Mouse (Mus musculus): ENCODE data around the gene Tdrd7.

The Tdrd7 gene

DNA sequence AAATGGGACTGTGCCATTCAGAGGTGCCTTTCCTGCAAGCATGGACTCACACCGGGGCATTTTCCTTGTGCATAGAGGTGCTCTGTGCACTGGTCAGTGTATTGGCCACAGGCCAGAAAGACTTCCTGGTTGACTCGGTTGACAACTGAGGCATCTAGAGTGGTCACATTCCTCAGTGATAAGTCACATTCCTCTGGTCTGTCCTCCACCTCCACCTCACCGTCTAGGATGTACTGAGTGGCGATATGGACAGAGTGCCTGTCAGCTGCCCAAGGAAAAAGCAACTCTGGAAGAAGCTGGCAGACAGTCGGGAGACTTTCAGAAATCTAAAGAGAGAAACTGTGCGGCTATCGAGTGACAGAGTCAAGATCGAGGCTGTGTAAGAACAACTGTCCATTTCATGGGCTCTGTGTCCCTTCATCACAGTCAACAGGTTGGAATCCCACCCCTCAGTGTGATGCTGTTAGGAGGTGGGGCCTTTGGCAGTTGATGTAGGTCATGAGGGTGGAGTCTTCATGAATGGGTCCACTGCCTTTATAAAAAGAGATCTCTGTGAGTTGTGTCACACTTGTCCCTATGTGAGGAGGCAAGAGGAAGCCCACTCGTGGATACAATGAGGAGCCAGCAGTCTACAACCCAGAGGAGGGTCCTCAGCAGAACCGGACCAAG, at the start of gene Tdrd7:
Gene Tdrd7 (plus strand): TSS at position 564 of the 669 bp plus-strand sequence.
- DNase-seq (ENCODE audit: low spot score), result no peak

DNA sequence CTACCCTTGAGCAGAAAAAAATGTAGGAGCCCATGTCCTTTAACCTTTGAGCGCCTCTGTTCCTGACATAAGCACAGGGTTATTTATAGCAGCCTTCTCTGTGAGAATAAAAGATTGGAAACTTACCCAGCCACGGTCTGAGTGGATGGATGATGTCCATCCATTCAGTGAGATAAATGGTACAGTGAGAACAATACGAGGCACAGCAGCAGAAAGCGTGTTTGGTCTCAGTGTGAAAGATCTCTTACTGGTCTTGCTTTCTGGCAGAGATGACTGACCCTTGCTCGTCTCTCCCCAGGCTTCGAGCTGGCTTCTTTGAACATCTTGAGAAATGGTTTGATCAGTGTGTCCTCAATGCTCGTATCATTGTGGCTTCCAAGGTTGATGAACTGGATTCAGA, 48.0 kb upstream of the Tdrd7 start:
- DNase-seq (ENCODE audit: low spot score), result no peak

DNA sequence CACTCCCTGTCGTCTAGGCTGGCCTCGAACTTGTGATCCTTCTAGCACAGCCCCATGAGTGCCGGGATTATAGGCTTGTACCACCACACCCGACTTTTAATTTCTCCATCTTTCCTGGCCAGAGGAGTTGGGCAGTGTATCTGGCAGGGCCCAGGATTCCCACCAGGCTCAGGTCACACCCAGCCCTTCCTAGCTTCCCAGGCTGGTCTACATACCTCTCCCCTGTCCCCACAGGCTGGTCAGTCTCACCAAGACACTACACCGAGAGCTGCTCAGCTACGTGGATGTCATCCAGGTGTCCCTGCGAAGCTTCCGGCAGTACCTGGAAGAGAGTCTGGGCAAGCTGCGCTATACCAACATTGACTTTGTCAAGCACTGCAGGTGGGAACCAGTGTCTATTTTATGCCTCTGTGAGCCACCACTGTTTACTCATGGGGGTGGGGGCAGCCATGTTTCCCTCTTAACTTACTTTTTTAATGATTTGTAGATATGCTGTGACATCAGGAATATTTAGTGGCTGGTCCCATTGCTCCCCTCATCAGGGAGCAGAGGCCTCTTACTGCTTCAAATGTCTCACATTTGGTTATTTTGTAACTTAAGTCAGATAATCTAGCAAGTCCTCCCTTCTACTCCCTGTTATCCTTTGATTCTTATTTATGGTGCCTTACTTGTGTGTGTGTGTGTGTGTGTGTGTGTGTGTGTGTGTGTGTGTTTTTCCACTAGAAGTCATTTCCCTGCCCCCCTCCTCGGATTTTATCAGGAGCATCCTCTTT, 43.3 kb upstream of the Tdrd7 start:
- no peak for DNase-seq (ENCODE audit: low spot score)

DNA sequence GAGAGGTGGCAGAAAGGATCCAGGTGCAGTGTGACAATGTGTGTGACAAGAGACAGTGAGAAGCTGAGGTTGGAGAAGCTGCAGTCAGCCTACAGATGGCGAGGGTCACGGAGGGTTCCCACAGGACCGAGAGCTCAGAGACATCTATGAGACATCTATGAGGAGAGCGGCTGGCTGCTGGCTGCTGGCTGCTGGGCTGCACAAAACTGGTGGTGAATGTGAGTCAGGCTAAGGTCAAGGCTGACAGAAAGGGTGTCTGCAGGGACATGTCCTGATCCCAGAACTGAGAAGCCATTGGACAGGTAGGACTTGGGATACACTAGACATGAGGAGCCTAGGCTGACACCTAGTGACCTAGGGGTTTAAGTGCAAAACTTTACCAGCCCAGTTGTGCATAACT, 41.1 kb upstream of the Tdrd7 start:
- no peak for DNase-seq (ENCODE audit: low spot score)

DNA sequence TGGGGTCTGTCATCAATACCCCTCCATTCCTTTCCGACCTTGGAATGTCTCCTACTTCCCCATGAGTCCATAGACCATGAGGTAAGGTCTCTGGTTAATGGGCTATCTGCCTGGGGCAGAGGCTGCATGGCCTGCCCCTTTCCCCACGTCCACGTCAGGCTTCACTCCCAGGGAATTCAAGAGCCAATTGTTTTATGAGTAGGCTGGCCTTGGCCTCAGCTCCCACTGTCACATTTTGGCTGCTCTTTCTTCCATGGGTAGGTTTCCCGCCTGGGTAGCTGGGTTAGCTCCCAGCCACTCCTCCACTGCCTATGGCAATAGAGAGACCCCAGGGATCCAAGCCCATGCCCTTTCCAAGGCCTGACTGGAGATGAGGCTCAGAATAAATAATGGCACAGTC, 36.6 kb upstream of the Tdrd7 start:
- DNase-seq (ENCODE audit: low spot score), result no peak

DNA sequence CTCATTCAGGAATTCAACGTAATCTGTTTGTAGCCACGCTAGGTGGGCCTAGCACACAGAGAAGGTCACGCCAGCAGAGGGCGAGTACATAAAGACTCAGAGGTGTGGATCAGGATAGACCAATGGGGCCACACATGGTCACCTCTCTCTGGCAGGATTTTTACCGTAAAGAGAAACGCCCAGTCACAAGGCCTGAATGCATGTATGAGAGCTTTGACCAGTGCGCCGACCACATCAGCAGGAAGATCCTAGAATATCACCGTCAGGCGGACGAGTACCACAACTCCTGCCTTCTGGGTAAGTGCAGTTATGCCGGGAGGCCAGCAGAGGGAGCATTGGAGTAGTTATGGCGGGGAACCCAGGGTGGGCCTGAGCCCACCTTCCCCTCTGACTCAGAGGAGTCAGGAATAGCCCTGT, 23.5 kb upstream of the Tdrd7 start:
- no peak for DNase-seq (ENCODE audit: low spot score)

DNA sequence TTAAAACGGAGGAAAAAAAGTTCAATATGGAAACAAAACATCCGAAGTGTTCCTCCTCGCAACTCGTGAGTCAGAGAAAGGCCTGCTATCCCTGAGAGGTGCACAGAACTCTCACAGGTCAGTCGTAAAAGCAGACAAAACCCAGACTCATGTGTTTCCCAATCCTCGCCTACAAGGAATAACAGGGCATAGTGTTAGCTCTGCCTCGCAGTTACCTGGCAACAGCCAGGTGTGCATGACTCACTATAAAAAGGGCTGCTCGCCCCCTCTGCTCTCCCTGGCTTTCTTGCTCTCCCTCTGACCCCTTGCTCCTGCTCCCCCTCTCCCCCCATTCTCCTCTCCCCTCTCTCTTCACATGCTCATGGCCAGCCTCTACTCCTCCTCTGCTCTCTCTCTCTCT, 17.4 kb upstream of the Tdrd7 start:
- no peak for DNase-seq (ENCODE audit: low spot score)

DNA sequence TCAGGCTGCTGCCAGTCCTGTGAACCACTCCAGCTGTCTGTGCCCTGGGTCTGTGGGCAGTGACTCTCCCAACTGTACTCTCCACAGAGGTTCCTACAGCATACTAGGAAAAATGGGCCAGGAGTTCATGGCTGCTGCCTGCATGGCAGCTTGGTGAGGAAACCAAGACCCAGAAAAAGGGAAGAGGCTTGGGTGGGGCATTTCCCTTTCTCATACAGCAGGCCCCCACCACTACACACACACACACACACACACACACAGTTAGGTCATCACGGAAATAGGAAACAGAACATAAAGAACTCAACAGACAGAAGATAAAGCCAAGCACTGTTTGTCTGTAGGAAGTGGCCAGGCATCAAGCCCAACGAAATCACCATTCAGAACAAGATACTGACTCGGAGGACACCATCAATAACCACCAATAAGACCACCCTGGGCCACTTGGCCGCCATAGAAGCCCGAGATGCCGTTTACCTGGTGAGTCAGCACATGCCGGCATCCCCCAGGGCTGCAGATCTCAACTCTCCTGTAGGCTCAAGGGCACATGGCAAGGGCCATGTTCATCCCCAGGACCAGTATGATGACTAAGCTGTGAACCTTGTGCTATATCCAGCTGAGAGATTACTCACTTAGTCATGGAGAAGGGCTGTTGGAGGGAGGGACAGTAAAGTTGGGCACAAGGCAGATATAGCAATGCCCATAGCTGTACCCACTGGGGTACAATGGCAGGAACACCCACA, 15.9 kb upstream of the Tdrd7 start:
- DNase-seq (ENCODE audit: low spot score), result no peak

DNA sequence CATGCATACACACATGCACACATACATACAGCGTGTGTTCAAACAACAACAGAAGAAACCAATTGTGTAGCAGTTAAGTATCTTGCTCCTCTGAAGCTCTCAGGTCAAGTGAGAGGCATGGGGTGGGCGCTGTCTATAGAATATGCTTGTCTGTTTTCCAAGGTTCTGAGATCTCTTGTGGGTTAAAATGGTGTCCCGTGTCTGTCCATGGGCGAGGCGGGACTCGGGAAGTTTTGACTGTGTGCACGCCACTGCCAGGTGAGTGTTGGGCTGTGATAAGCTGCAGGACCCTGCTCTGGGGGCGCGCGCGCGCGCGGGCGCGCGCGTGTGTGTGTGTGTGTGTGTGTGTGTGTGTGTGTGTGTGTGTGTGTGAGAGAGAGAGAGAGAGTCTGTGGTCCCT, 13.3 kb upstream of the Tdrd7 start:
- DNase-seq (ENCODE audit: low spot score), result no peak

DNA sequence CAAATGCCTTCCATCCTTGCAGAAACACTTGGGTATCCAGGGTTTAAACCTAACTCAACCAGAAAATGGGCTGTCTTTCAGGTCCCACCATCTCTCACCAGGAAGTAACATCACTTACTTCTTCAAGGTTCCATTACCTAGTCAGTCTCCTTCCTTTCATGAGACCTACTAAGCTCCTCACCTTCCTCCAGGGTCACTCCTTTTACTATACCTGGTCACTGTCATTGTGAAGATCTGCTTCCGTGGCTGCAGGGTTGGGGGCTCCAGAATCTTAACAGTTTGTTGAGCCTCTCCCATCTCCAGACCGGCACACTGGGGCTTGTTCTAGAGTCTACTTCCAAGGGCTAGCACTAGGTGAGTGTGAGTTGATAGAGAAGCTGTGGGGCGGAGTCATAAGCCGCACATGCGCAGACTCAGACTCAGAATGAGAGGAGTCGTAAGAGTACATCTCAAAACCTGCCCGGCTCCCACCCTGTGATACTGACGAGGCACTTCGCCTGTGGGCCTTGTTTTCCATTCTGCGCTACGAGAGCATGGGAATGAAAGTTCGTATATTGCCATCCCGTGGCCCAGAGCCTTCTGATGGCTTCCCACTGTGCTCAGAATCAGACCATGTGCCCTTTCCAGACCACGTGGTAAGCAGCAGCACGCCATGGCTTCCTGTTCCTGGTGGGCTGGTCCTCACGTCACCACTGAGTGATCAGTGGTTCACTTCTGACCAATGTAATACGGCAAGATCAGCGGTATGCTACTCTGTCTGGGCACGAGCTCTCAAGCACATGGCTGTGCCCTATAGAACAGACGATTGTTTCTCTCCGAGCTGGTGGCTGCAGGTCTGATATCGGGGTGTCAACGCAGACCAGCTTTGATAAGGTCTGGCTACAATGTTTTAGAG, 11.9 kb upstream of the Tdrd7 start:
- no peak for DNase-seq (ENCODE audit: low spot score)

DNA sequence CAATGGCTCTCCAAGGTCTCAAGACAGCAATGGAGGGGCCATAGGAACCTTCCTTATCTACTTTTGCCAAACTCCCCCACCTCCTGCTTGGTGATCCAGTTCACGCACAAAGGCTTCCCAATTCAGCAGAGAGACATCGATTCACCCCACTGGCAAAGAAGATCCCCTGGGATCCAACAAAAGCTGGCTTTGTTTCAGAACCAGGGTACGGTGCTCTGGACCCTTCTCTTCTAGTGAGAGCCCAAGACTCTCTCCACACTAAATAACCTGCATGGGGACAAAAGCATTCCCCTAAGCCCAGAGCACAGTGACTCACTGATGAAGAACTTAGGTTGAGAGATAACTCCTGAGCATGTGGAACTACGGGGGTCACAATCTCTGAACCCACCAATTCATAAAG, 9.9 kb upstream of the Tdrd7 start:
- DNase-seq (ENCODE audit: low spot score), result no peak

DNA sequence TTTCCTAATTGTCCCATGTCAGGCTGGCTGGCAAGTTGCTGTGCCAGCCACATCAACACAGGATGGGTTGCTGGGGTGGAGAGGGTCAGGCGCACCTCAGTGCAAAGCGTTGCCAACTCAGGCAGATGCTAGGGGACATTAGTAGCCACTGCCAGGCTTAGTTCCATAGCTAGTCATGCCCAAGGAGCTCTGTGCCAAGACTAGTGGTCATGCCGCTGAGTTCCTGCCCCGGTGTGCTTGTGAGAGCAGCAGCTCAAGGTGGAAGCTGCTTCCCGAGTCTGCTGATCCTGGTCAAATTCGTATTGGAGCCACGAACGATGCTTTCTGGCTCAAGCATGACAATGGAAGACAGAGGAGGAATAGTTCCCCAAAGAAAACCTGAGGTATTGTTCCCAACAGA, 9.0 kb upstream of the Tdrd7 start:
- DNase-seq (ENCODE audit: low spot score), result no peak

DNA sequence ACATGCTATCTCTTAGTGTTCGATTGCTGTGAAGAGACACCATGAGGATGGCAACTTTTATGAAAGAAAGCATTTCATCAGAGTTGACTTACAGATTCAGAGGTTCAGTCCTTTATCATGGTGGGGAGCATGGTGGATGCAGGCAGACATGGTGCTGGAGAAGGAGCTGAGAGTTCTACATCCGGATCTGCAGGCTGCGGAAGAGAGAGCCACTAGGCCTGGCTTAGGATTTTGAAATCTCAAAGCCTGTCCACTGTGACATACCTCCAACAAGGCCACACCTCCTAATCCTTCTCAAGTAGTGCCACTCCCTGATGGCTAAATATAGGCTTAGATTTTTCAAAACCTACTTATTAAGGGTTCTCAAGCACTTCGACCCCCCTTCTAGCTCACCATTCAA, 8.4 kb upstream of the Tdrd7 start:
- no peak for DNase-seq (ENCODE audit: low spot score)

DNA sequence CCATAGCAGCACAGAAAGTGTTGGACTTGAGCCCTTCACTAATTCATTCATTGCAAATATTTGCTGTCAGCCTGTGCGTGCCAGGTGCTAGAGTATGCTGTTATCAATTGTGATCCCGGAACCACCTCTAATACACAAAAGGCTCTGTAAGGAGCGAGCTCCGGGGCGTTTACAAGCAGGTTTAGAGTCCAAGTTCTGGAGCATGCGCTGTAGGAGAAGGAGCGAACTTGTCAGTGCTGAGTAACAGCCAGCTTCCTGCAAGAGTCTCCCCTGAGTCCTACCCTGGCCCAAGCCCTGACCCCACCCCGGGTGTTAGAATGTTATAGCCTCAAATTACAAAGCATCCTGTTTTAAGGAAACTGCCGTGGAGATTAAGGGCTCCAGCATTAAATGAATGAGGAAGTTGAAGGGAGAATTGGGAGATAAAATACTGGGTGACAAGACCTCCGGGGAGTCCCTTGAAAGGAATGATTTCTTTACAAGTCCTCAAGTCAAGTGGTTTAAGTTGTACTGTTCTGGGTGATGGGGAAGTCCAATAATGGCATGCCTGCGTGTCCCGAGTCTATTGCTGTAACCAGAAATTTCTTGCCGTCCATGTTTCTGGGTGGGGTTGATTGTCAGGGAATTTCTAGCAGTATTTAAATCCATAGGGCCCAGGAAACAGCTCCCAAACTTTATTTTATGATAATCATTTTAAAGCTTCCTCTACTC, 758 bp downstream of the Tdrd7 start:
- DNase-seq (ENCODE audit: low spot score), result no peak

DNA sequence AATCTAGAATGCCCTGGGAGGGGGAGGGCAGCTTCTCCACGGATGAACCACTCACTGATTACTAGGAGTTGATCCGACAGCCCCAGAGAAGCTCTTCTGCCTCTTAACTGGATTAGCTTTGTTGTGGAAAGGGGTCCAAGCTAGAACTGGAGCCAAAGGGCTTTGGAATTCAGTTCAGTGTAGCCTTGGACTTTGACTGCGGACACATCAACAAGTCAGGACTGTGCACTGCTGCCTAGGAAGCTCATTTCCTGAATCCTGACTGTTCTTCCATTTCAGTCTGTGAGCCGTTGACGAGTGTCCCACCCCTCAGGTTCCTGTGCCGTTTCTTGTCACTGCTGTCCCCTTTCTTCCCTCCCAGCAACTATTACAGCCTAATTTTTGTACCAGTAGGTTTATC, 1.6 kb downstream of the Tdrd7 start:
- DNase-seq (ENCODE audit: low spot score), result no peak

DNA sequence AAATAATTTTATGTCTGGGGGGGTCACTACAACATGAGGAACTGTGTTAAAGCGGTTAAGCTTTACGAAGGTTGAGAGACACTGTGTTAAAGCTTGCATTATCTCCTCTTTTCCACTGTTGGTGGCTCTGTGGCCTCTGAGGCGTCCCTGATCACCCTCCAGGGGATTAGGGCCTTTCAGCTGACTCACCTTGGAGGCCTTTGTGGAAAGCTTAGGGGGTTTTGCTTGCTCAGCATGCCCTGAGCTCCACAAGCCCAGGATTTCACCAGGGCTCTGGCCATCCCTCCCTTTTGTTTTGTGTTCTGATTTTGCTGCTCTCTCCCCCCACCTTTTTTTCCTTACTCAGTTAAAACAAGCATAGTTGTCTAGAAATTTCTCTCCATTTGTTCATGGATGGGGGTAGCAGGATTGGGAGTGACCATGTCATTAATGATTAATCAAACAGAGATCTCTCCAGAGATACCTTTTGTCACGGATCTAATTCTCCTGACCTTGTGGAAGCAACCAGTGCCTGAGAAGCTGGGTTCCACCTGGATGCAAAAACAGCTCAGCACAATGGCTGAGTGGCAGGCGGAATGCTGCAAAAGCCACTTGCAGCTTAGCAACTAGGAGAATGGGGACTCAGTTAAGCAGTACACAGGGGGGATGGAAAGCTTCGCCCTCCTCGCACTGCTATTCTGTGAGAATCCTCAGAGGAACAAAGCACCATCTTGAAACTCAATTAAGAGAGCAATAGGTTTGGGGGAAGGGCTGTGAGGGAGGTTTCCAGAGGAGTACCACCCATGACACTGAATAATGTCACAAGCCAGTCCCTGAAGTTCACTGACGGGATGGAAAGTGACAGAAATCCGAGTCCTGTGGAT, 2.6 kb downstream of the Tdrd7 start:
- DNase-seq (ENCODE audit: low spot score), result no peak

DNA sequence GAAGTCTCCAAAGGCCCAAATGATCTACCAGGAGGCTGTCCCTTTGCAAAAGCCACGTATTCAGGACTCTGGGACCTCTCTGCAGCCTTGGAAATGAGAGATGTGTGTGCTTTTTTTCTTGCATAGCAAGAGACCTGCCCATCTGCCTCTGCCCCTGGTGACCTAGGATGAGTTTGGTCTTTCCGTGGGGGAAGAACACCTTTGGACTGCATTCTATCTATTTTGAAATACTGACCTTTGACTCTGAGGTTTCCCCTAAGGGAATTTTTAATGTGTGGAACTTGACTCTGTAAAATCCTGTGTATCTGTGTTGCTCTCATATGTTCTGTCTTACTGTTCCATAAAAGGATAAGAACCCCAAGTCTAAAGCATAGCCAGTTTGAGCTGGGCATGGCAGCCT, 3.9 kb downstream of the Tdrd7 start:
- DNase-seq (ENCODE audit: low spot score), result no peak

DNA sequence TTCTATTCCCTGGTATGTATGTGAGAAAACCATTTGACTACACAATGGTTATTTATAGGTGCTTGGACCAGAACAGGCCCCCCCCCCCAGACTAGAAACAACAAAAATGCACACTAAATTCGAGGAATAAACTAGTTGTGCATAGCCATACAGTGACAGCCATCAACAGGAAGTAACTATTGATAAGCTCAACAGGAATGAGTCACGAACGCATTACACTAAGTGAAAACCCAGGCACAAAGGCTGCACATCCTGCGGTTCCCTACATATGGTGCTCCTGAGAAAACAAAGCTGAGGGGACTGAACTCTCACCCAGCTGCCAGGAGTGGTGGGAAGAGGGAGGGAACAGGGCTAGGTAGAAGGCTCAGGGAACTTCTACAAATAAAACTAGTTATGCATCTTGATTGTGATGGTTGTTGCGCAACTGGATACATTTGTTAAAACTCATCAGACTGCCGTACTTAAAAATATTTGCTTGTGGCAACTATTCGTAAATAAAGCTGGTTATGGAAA, 5.0 kb downstream of the Tdrd7 start:
- DNase-seq (ENCODE audit: low spot score), result no peak

DNA sequence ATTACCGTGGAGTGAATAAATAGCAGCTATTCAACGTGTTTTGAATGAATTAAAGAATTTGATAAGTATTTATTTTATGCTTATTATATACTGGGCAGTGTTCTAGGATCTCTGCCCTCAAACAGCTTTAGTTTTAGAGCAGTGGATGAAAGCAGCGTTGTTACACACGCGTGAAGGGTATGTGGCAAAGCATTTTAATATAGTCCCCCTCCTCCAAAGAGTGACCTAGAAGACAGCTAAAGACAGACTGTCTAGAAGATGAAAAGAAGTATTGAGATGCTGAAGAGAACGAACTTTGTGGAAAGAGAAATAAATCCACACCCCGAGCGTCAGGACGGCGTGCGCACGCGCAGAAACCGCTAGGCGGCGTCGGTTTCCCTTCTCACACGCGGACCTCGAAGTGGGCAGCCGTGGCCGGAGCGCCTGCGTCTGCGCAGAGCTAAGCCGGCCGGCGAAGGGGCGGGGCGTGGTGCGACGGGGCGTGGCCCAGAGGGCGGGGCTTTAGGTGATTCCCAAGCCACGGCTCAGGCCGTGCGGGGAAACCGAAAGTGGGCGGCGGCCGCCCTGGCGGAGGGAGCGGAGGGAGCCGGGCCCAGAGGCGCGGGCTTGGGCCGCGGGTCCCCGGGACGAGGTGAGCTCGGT, 6.8 kb downstream of the Tdrd7 start:
- DNase-seq (ENCODE audit: low spot score), result peak; percentile 99

DNA sequence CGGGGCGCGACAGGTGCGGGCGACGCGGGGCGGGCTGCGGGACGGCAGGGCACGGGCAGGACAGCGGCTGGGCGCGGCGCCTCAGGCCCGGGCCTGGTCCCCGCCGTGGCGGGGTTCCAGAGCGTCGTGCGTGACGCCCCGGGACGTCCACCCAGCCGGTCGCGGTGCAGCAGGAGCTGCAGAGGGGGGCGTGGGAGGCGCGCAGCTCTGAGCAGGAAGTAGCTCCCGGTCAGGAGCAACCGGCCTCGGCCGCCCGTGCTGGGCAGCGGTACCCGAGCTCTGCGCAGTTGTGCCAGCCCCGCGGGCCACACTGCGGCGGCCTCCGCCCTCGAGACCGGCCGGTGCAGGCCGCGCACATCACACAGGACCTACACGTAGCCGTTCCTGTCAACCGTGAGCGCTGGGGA, 7.3 kb downstream of the Tdrd7 start:
- no peak for DNase-seq (ENCODE audit: low spot score)
